Mouse (Mus musculus) C2C12 (cell line): ENCODE data around the gene Lpar2.

Experiments
- CEBPB ChIP-seq: IDR thresholded peaks from one replicate; pipeline ENCODE4 v1.6.1; 2011; ENCODE audit warnings: low read depth, mild to moderate bottlenecking, control low read depth, moderate library complexity
- CTCF ChIP-seq: IDR thresholded peaks from one replicate; pipeline ENCODE4 v1.5.1; 2011; ENCODE audit not compliant: control insufficient read depth, insufficient read depth, insufficient read length
- FOSL1 ChIP-seq: IDR thresholded peaks from one replicate; pipeline ENCODE4 v1.8.0; 2011; ENCODE audit warnings: mild to moderate bottlenecking, low read length; ENCODE audit not compliant: poor library complexity, insufficient read depth, severe bottlenecking
- MAX ChIP-seq: IDR thresholded peaks from one replicate; pipeline ENCODE4 v1.6.1; 2011; ENCODE audit warnings: mild to moderate bottlenecking, control low read depth
- MYOD1 ChIP-seq: IDR thresholded peaks from one replicate; pipeline ENCODE4 v1.6.1; 2011; ENCODE audit warnings: low read depth; ENCODE audit not compliant: control insufficient read depth, insufficient read length
- MYOG ChIP-seq: IDR thresholded peaks from one replicate; pipeline ENCODE4 v1.6.1; 2011; ENCODE audit not compliant: control insufficient read depth, insufficient read length; ENCODE audit errors: extremely low read depth
- USF1 ChIP-seq: IDR thresholded peaks from one replicate; pipeline ENCODE4 v1.6.1; 2011; ENCODE audit warnings: low read depth, mild to moderate bottlenecking, control low read depth, moderate library complexity

DNA sequence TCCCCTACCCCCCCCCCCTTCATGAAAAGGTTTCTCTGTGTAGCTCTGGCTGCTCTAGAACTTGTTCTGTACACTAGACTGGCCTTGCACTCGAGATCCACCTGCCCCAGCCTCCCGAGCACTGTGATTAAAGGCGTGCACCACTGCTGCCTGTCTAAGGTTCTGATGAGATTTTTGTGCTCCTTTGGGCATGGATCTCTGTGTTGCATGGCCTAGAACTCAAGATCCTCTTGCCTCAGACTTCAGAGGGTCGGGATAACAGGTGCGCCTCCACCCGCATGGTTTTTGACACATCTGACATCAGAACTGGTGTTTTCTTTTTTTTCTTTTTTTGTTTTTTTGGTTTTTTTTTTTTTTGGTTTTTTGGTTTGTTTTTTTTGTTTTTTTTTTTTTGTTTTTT is 17.7 kb upstream of the Lpar2 start:
- no peak for TF ChIP-seq CTCF
- no peak for TF ChIP-seq MAX
- no peak for TF ChIP-seq USF1
- TF ChIP-seq MYOG, result no peak
- no peak for TF ChIP-seq FOSL1
- TF ChIP-seq MYOD1, result no peak
- no peak for TF ChIP-seq CEBPB
